Mouse (Mus musculus): ENCODE data around the gene Axin2. TPM values are rescaled to one million over a fixed set of nuclear protein-coding genes. Genes with fewer than 3 reads are reported as not detected.

The Axin2 gene
- total and polyA plus RNA-seq, 3 experiments: 14.2 to 29.9 (median 16.6) TPM

DNA sequence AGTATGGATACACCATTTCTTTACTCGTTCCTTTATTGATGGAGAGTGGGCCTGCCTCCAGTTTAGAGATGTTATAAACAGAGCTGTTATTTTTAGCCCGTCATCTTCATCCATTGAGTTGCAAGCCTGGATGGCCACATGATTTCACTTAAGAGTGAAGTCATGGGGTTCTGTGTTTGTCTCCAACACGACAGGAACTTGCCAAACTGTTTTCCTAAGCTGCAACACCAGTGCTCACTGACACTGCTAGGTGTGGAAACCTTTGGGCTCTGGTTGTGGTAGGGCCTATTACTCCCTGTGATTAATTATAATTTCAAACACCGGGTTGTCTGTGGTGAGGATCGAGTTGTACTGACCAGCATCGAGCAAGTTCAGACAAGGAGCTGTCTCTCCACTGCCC is 45.6 kb downstream of the Axin2 start:
- H3K27me3 ChIP-seq (replicated peaks): no peaks in the 10 kb centered on the region
- H3K9me3 ChIP-seq (replicated peaks; ENCODE audit: low read length): peaks cover 1% of the 10 kb centered on the region
- no peak for TF ChIP-seq NELFE (IDR thresholded peaks at IDR 0.05; ENCODE audit: low read depth, low read length)
- no peak for TF ChIP-seq HCFC1 (IDR thresholded peaks at IDR 0.05; ENCODE audit: low read depth, low read length)
- TF ChIP-seq MXI1 (IDR thresholded peaks at IDR 0.05; ENCODE audit: low read depth, low read length): no peak
- DNase-seq (ENCODE audit: extremely low read depth): no peak
- H3K36me3 ChIP-seq (replicated peaks in 1 of 2; ENCODE audit: control insufficient read depth in 1 of 2, insufficient read depth in 1 of 2, low read length in 1 of 2): no peaks in the 10 kb centered on the region
- H3K4me1 ChIP-seq (ENCODE audit: control insufficient read depth in 1 of 2, insufficient read depth in 2 of 2): peaks cover 5 to 25% of the 10 kb centered on the region in 2 experiments
- in situ Hi-C loops (cut with MboI; ENCODE audit: low pct_ligation_motif_present, low pct_unique_long_range_greater_than_20kb, low sequenced_read_pairs): no loop called here
- dilution Hi-C loops (cut with MboI; ENCODE audit: extremely low pct_ligation_motif_present, extremely low pct_unique_long_range_greater_than_20kb, low sequenced_read_pairs): no loop called here
- no peaks in the 10 kb centered on the region for H3K79me2 ChIP-seq (replicated peaks; ENCODE audit: control insufficient read depth, extremely low read depth, insufficient read depth, poor library complexity, severe bottlenecking)
- no peak overlapping the region for H3K9ac ChIP-seq (ENCODE audit: insufficient read depth, low read depth)
- H3K4me2 ChIP-seq (ENCODE audit: insufficient read depth, low read depth, poor library complexity, severe bottlenecking): no peak overlapping the region
- no peak overlapping the region for H3K4me3 ChIP-seq (replicated peaks in 1 of 3; ENCODE audit: low read depth in 2 of 3, low read length in 2 of 3, poor library complexity in 1 of 3)
- no peak overlapping the region for H3K27ac ChIP-seq (ENCODE audit: insufficient read depth, low read depth)

- Histone ChIP-seq H3K4me1 (ENCODE audit: control insufficient read depth in 1 of 2, insufficient read depth in 2 of 2) (peaks cover 8 to 44% of the 10 kb centered on the region in 2 experiments), H3K9ac (ENCODE audit: insufficient read depth, low read depth) (no peak overlapping the region), H3K27me3 (replicated peaks) (no peaks in the 10 kb centered on the region), H3K9me3 (replicated peaks; ENCODE audit: low read length) (peaks cover 7% of the 10 kb centered on the region), H3K36me3 (replicated peaks in 1 of 2; ENCODE audit: control insufficient read depth in 1 of 2, insufficient read depth in 1 of 2, low read length in 1 of 2) (no peaks in the 10 kb centered on the region), H3K4me2 (ENCODE audit: insufficient read depth, low read depth, poor library complexity, severe bottlenecking) (no peak overlapping the region), H3K4me3 (replicated peaks in 1 of 3; ENCODE audit: low read depth in 2 of 3, low read length in 2 of 3, poor library complexity in 1 of 3) (no peak overlapping the region), H3K79me2 (replicated peaks; ENCODE audit: control insufficient read depth, extremely low read depth, insufficient read depth, poor library complexity, severe bottlenecking) (no peaks in the 10 kb centered on the region), H3K27ac (ENCODE audit: insufficient read depth, low read depth) (no peak overlapping the region)
- in situ Hi-C loops (cut with MboI; ENCODE audit: low pct_ligation_motif_present, low pct_unique_long_range_greater_than_20kb, low sequenced_read_pairs) (no loop called here), dilution Hi-C loops (cut with MboI; ENCODE audit: extremely low pct_ligation_motif_present, extremely low pct_unique_long_range_greater_than_20kb, low sequenced_read_pairs) (no loop called here)
- no peak for TF ChIP-seq HCFC1 (IDR thresholded peaks at IDR 0.05; ENCODE audit: low read depth, low read length)
- no peak for TF ChIP-seq NELFE (IDR thresholded peaks at IDR 0.05; ENCODE audit: low read depth, low read length)
- no peak for DNase-seq (ENCODE audit: extremely low read depth)
These were observed 53.3 kb downstream of the Axin2 start for GRCm38 (mm10) chr11:108973459-108973858.

- no peak for DNase-seq (ENCODE audit: extremely low read depth)
- TF ChIP-seq CHD2 (IDR thresholded peaks at IDR 0.05; ENCODE audit: low read length) (no peak), JUND (conservative IDR thresholded peaks at IDR 0.05; ENCODE audit: low read depth, low read length) (no peak), JUN (IDR thresholded peaks at IDR 0.05; ENCODE audit: insufficient read depth, low read depth, low read length) (no peak), ETS1 (conservative IDR thresholded peaks at IDR 0.05; ENCODE audit: low read depth, low read length) (no peak), ZNF384 (IDR thresholded peaks at IDR 0.05; ENCODE audit: low read depth, low read length) (no peak), GABPA (IDR thresholded peaks at IDR 0.05; ENCODE audit: insufficient replicate concordance, low read depth, low read length) (no peak)
- Histone ChIP-seq H3K9ac (ENCODE audit: insufficient read depth, low read depth) (no peak overlapping the region), H3K4me3 (replicated peaks in 1 of 3; ENCODE audit: low read depth in 2 of 3, low read length in 2 of 3, poor library complexity in 1 of 3) (no peak overlapping the region), H3K4me1 (ENCODE audit: control insufficient read depth in 1 of 2, insufficient read depth in 2 of 2) (peaks cover 8 to 44% of the 10 kb centered on the region in 2 experiments), H3K36me3 (replicated peaks in 1 of 2; ENCODE audit: control insufficient read depth in 1 of 2, insufficient read depth in 1 of 2, low read length in 1 of 2) (no peaks in the 10 kb centered on the region), H3K4me2 (ENCODE audit: insufficient read depth, low read depth, poor library complexity, severe bottlenecking) (no peak overlapping the region), H3K9me3 (replicated peaks; ENCODE audit: low read length) (peaks cover 7% of the 10 kb centered on the region), H3K27me3 (replicated peaks) (no peaks in the 10 kb centered on the region), H3K27ac (ENCODE audit: insufficient read depth, low read depth) (no peak overlapping the region), H3K79me2 (replicated peaks; ENCODE audit: control insufficient read depth, extremely low read depth, insufficient read depth, poor library complexity, severe bottlenecking) (no peaks in the 10 kb centered on the region)
- in situ Hi-C loops (cut with MboI; ENCODE audit: low pct_ligation_motif_present, low pct_unique_long_range_greater_than_20kb, low sequenced_read_pairs): no loop called here
- dilution Hi-C loops (cut with MboI; ENCODE audit: extremely low pct_ligation_motif_present, extremely low pct_unique_long_range_greater_than_20kb, low sequenced_read_pairs): no loop called here
These were observed 53.7 kb downstream of the Axin2 start for GRCm38 (mm10) chr11:108973866-108974265.
